Comparison of ENCODE assay signal across 15 mouse cellular contexts in genomic region chr12:99338754-99339153, GRCm38 (mm10).
DNase-seq lines count a peak whose midpoint lies in the region; ATAC-seq lines count a peak whose summit lies in the region.
"Had no signal": no experiment of that assay in that cellular context is flagged by ENCODE, and none has a peak within 500 bp of the region (broad histone marks: within the 10 kb centered on the region; RNA-seq: fewer than 3 reads in every experiment).

No protein-coding gene starts in this region.

- H3K4me2 ChIP-seq in forebrain, embryonic 11.5 days (ENCODE audit: low read depth, low read length, severe bottlenecking): no peak overlapping the region
- no peak overlapping the region for H3K4me2 ChIP-seq in hindbrain, embryonic 13.5 days
- no peak overlapping the region for H3K4me2 ChIP-seq in midbrain, embryonic 15.5 days
- H3K4me2 ChIP-seq: embryonic facial prominence, embryonic 12.5 days; liver, embryonic 13.5 days had no signal

- no peaks in the 10 kb centered on the region for H3K27me3 ChIP-seq in forebrain, embryonic 10.5 days (ENCODE audit: poor library complexity, severe bottlenecking)
- H3K27me3 ChIP-seq in forebrain, embryonic 11.5 days (ENCODE audit: control insufficient read depth, insufficient read depth, low read length): no peaks in the 10 kb centered on the region
- no peaks in the 10 kb centered on the region for H3K27me3 ChIP-seq in embryonic facial prominence, embryonic 10.5 days (replicated peaks; ENCODE audit: low read depth, poor library complexity, severe bottlenecking)
- no peaks in the 10 kb centered on the region for H3K27me3 ChIP-seq in hindbrain, embryonic 13.5 days
- H3K27me3 ChIP-seq in midbrain, embryonic 15.5 days (replicated peaks): no peaks in the 10 kb centered on the region
- H3K27me3 ChIP-seq: embryonic facial prominence, embryonic 12.5 days; liver, embryonic 13.5 days had no signal

- H3K27ac ChIP-seq in forebrain, embryonic 10.5 days: peak overlapping the region; percentile 72; the same call in 1 of the 2 replicates
- H3K27ac ChIP-seq in forebrain, embryonic 11.5 days (ENCODE audit: low read depth, low read length): no peak overlapping the region
- peak overlapping the region; percentile 45; the same call in 1 of the 2 replicates for H3K27ac ChIP-seq in embryonic facial prominence, embryonic 10.5 days (replicated peaks)
- peak overlapping the region; percentile 88 for H3K27ac ChIP-seq in hindbrain, embryonic 13.5 days
- peak overlapping the region; percentile 88 for H3K27ac ChIP-seq in midbrain, embryonic 15.5 days
- H3K27ac ChIP-seq: liver, embryonic 13.5 days had no signal

- H3K4me1 ChIP-seq in forebrain, embryonic 10.5 days: peaks cover 83% of the 10 kb centered on the region
- peaks cover 21% of the 10 kb centered on the region for H3K4me1 ChIP-seq in forebrain, embryonic 11.5 days (replicated peaks; ENCODE audit: control insufficient read depth, insufficient read depth, low read length)
- H3K4me1 ChIP-seq in embryonic facial prominence, embryonic 10.5 days: peaks cover 75% of the 10 kb centered on the region
- H3K4me1 ChIP-seq in hindbrain, embryonic 13.5 days (replicated peaks): peaks cover 84% of the 10 kb centered on the region
- peaks cover 78% of the 10 kb centered on the region for H3K4me1 ChIP-seq in midbrain, embryonic 15.5 days

- no peak overlapping the region for H3K9ac ChIP-seq in forebrain, embryonic 11.5 days (ENCODE audit: low read length)
- 0 out of 2 replicates have a peak overlapping the region, but pooled peaks have one; percentile 9 for H3K9ac ChIP-seq in hindbrain, embryonic 13.5 days
- H3K9ac ChIP-seq in midbrain, embryonic 15.5 days: no peak overlapping the region
- H3K9ac ChIP-seq: embryonic facial prominence, embryonic 12.5 days; liver, embryonic 13.5 days had no signal

- ATAC-seq in forebrain, embryonic 11.5 days (replicated peaks; ENCODE audit: low FRiP score): no peak
- no peak for ATAC-seq in hindbrain, embryonic 13.5 days (ENCODE audit: low FRiP score)
- ATAC-seq in midbrain, embryonic 15.5 days (replicated peaks): no peak
- ATAC-seq in monocyte, adult 5-6 weeks (replicated peaks; ENCODE audit: insufficient number of reproducible peaks, low FRiP score, low TSS enrichment, poor library complexity, severe bottlenecking): no peak

- H3K36me3 ChIP-seq in forebrain, embryonic 10.5 days (replicated peaks): peaks cover 24% of the 10 kb centered on the region
- H3K36me3 ChIP-seq in forebrain, embryonic 11.5 days (ENCODE audit: control insufficient read depth, insufficient read depth, low read length): no peaks in the 10 kb centered on the region
- peaks cover 20% of the 10 kb centered on the region for H3K36me3 ChIP-seq in embryonic facial prominence, embryonic 10.5 days (replicated peaks)
- H3K36me3 ChIP-seq in hindbrain, embryonic 13.5 days: no peaks in the 10 kb centered on the region
- H3K36me3 ChIP-seq in midbrain, embryonic 15.5 days (replicated peaks): no peaks in the 10 kb centered on the region

- DNase-seq in forebrain, embryonic 10.5 days (ENCODE audit: extremely low spot score, low spot score): no peak
- no peak for DNase-seq in forebrain, embryonic 11.5 days (ENCODE audit: low spot score)
- DNase-seq in embryonic facial prominence, embryonic 10.5 days (ENCODE audit: low spot score): no peak
- DNase-seq in thymus, adult 18-20 months: no peak
- no peak for DNase-seq in right cerebral cortex, adult 18-20 months
- DNase-seq: adrenal gland, postnatal 36 days; kidney, adult 11 months; kidney, postnatal 36 days; liver, embryonic 13.5 days; lung, postnatal 4 days; retina, postnatal 1 day had no signal

- H3K9me3 ChIP-seq in forebrain, embryonic 10.5 days: no peaks in the 10 kb centered on the region
- H3K9me3 ChIP-seq in forebrain, embryonic 11.5 days (ENCODE audit: control insufficient read depth, low read length): no peaks in the 10 kb centered on the region
- no peaks in the 10 kb centered on the region for H3K9me3 ChIP-seq in embryonic facial prominence, embryonic 10.5 days
- no peaks in the 10 kb centered on the region for H3K9me3 ChIP-seq in hindbrain, embryonic 13.5 days
- H3K9me3 ChIP-seq in midbrain, embryonic 15.5 days: no peaks in the 10 kb centered on the region
- H3K9me3 ChIP-seq: embryonic facial prominence, embryonic 12.5 days; liver, embryonic 13.5 days had no signal

- H3K4me3 ChIP-seq in forebrain, embryonic 10.5 days: no peak overlapping the region
- no peak overlapping the region for H3K4me3 ChIP-seq in forebrain, embryonic 11.5 days (ENCODE audit: low read depth, low read length)
- H3K4me3 ChIP-seq in embryonic facial prominence, embryonic 10.5 days: no peak overlapping the region
- H3K4me3 ChIP-seq in hindbrain, embryonic 13.5 days: no peak overlapping the region
- no peak overlapping the region for H3K4me3 ChIP-seq in midbrain, embryonic 15.5 days
- H3K4me3 ChIP-seq: embryonic facial prominence, embryonic 12.5 days; liver, embryonic 13.5 days had no signal

- 93% methylated on average over 2 of the region's 2 CpGs for WGBS in forebrain, embryonic 10.5 days
- 91% methylated on average over 2 of the region's 2 CpGs for WGBS in forebrain, embryonic 11.5 days
- WGBS in embryonic facial prominence, embryonic 10.5 days: 88% methylated on average over 2 of the region's 2 CpGs
- WGBS in hindbrain, embryonic 13.5 days: 87% methylated on average over 2 of the region's 2 CpGs
- 92% methylated on average over 2 of the region's 2 CpGs for WGBS in midbrain, embryonic 15.5 days
